Mouse (Mus musculus) limb, embryonic 12.5 days (tissue): ENCODE results near the gene Cars2. TPM values are rescaled to one million over a fixed set of nuclear protein-coding genes. Genes with fewer than 3 reads are reported as not detected.

Source experiments
- ATAC-seq: fragments of 200-750 bp; cut with Nextera tagmentation; 2 replicates; pipeline ENCODE4 v1.8.0; 2017; ENCODE audit warnings: low read depth, moderate TSS enrichment; ENCODE audit not compliant: insufficient number of reproducible peaks, insufficient read depth, low FRiP score, low TSS enrichment
- H3K27ac ChIP-seq: fragments of 300-500 bp; sonication (generic); 2 replicates; pipeline ENCODE4 v1.5.1; 2016; ENCODE audit warnings: mild to moderate bottlenecking, moderate library complexity
- H3K27me3 ChIP-seq: fragments of 300-500 bp; sonication (generic); 2 replicates; pipeline ENCODE4 v1.6.1; 2016; ENCODE audit warnings: mild to moderate bottlenecking, moderate library complexity
- H3K36me3 ChIP-seq: fragments of 300-500 bp; sonication (generic); 2 replicates; pipeline ENCODE4 v1.6.1; 2016; ENCODE audit warnings: mild to moderate bottlenecking, moderate library complexity
- H3K4me1 ChIP-seq: fragments of 300-500 bp; sonication (generic); replicated peaks from 2 replicates; pipeline ENCODE4 v1.6.1; 2016
- H3K4me2 ChIP-seq: fragments of 300-500 bp; sonication (generic); 2 replicates; pipeline ENCODE4 v1.6.1; 2016; ENCODE audit warnings: mild to moderate bottlenecking, moderate library complexity
- H3K4me3 ChIP-seq: fragments of 300-500 bp; sonication (generic); replicated peaks from 2 replicates; pipeline ENCODE4 v1.5.1; 2016; ENCODE audit warnings: mild to moderate bottlenecking
- H3K9ac ChIP-seq: fragments of 300-500 bp; sonication (generic); replicated peaks from 2 replicates; pipeline ENCODE4 v1.6.1; 2016; ENCODE audit warnings: mild to moderate bottlenecking, moderate library complexity
- H3K9me3 ChIP-seq: fragments of 300-500 bp; sonication (generic); 2 replicates; pipeline ENCODE4 v1.6.1; 2016; ENCODE audit warnings: mild to moderate bottlenecking, moderate library complexity
- WGBS: fragments of 180-500 bp; shearing (Covaris S2); methylation state at CpG from one replicate; pipeline ENCODE4 v1.1.7; 2016; 5-methylcytosine and 5-hydroxymethylcytosine counted together
- polyA plus RNA-seq: library from polyadenylated mRNA; unstranded; fragments of >200 nt; fragmentation: Nextera tagmentation; extraction: Ambion mirVana; gene quantifications from 2 replicates; pipeline ENCODE4 v1.2.1, GENCODE M21; 2016

Gene Cars2
- 20.6 and 21.6 TPM in 2 replicates for polyA plus RNA-seq

- ATAC-seq: peak; percentile 80
- Histone ChIP-seq H3K36me3 (peaks cover 23% of the 10 kb centered on the region), H3K27me3 (no peaks in the 10 kb centered on the region), H3K27ac (peak within 1 kb of the TSS; percentile 89), H3K9me3 (no peaks in the 10 kb centered on the region), H3K4me3 (peak within 1 kb of the TSS; percentile 80), H3K4me2 (peak within 1 kb of the TSS; percentile 68), H3K4me1 (peaks cover 20% of the 10 kb centered on the region), H3K9ac (peak within 1 kb of the TSS; percentile 83)
- under 1% methylated on average over 53 of the region's 53 CpGs for WGBS
Observed at GRCm38 (mm10) chr8:11550281-11550948, at the start of gene Cars2. TSS of gene Cars2 (minus strand) at chr8:11550783.

DNA sequence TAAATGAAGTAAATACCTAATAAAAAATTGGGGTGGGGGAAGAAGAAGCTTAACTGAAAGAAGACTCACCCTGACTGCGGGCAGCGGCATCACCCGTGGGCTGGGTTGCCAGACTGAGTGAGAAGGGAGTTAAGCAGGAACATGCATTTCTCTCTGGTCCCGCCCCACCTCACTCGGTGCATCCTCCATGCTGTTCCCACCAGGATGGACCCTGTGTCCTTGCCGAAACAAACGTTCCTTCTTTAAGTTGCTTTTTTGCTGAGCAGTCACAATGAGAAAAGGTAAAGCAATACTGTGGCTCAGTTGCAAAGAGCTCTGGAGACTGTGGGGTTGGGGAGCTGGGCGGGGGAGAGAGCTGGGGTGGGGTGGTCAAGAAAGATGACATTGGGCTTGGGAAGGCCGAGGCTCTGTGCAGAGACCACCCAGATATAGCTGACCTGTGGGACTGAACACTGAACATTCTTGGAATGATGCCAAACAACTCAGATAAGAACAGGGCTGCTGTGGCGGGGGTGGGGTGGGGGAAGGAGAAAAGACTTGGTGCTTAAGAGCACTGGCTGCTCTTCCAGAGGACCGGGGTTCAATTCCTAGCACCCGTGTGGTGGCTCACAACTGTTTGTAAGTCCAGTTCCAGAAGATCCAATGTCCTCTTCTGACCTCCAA lies 42.8 kb upstream of the Cars2 start:
- Histone ChIP-seq H3K36me3 (no peaks in the 10 kb centered on the region), H3K9me3 (no peaks in the 10 kb centered on the region), H3K4me3 (no peak overlapping the region), H3K27ac (no peak overlapping the region), H3K27me3 (no peaks in the 10 kb centered on the region), H3K4me2 (no peak overlapping the region), H3K4me1 (peaks cover 11% of the 10 kb centered on the region), H3K9ac (no peak overlapping the region)
- WGBS: 76% methylated on average over 12 of the region's 12 CpGs
- ATAC-seq: no peak

- H3K9me3 ChIP-seq: no peaks in the 10 kb centered on the region
- no peaks in the 10 kb centered on the region for H3K36me3 ChIP-seq
- H3K4me1 ChIP-seq: peaks cover 11% of the 10 kb centered on the region
- H3K4me2 ChIP-seq: no peak overlapping the region
- no peak overlapping the region for H3K27ac ChIP-seq
- H3K4me3 ChIP-seq: no peak overlapping the region
- H3K27me3 ChIP-seq: no peaks in the 10 kb centered on the region
- no peak overlapping the region for H3K9ac ChIP-seq
- WGBS: 56% methylated on average over 13 of the region's 13 CpGs
- ATAC-seq: no peak
Observed at GRCm38 (mm10) chr8:11592296-11592695, 41.7 kb upstream of the Cars2 start.

DNA sequence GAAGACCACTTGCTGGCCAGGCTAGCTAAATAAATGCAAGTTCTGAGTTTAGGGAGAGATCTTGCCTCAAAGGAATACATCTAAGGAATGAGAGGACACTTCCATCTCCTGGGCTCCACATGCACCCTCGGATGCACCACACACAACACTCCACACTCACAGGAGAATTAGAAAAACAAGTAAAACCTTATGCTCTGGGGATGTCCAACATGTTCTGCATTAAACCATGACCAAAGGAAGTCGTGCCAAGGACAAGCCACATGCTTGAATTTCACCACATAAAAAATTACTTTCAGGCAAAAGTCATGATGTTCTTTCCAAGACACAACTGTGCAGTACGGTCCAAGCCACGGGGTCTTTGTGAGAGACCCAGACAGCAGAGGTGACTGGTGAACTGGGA lies 41.3 kb upstream of the Cars2 start:
- Histone ChIP-seq H3K4me3 (no peak overlapping the region), H3K36me3 (no peaks in the 10 kb centered on the region), H3K9me3 (no peaks in the 10 kb centered on the region), H3K27ac (no peak overlapping the region), H3K27me3 (no peaks in the 10 kb centered on the region), H3K4me1 (peaks cover 15% of the 10 kb centered on the region), H3K4me2 (no peak overlapping the region), H3K9ac (no peak overlapping the region)
- WGBS: 79% methylated on average over 4 of the region's 4 CpGs
- ATAC-seq: no peak

DNA sequence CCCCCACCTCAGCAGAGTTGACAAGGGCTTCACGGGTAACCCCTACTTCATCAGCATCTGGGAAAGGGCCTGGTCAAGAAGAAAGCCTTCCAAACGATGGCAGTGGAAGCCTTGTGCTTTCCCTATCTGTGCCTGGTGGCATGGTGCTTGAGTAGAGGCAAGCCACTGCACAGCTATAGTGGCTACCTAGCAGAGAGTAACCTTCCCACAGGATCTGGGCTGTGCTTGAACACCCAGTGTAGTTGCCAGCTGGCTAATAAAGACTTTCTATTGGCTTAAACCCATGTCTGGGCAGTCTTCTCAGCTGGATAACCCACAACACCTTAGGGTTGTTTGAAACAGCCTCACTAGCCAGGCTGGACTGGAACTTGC lies 35.8 kb upstream of the Cars2 start:
- Histone ChIP-seq H3K27ac (peak overlapping the region; percentile 97), H3K4me3 (no peak overlapping the region)
- ATAC-seq: no peak

DNA sequence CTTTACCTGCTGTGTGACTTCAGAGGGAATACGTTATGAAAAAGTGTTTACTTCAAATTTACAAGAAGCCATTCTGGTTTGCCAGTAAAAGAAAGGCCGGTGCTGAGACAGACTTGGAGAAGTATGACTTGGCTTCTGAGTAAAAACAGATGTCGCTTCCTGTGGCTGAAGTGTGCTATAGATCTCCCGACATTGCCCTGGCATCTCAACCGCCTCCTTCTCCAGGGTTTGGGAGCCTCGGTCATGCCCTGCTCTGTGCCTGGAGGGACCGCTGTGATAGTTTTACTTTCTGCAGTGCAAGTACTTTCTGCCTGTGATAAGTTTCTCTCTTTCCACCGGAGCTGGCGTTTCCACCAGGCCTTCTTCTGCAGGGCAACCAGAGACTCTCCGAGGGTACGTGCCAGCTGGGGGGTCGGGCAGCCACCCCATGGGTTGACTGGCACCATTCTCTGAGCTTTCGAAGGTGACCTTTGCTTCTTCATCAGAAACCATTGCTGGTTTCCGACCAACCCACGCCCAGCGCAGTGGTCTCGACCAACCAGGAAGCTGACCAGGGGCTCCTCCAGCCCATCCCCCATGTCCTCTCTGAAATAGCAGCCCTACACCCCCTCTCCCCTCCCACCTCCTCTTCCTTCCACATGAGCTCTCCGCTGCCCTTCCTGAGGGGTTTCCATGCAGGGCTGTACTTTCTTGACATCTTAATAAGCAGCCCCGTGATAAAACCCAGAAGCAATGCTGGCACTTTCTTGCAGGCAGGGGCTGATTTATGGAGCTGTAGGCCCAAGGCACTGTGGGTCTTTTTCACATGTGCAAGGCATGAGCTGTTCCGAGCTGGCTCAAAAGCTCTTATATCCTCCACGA lies 35.2 kb upstream of the Cars2 start:
- peak; percentile 90 for ATAC-seq
- no peaks in the 10 kb centered on the region for H3K27me3 ChIP-seq
- 20% methylated on average over 21 of the region's 21 CpGs for WGBS
- peaks cover 14% of the 10 kb centered on the region for H3K9me3 ChIP-seq
- no peaks in the 10 kb centered on the region for H3K36me3 ChIP-seq
- H3K4me3 ChIP-seq: peak overlapping the region; percentile 11; the same call in 1 of the 2 replicates
- peak overlapping the region; percentile 97 for H3K27ac ChIP-seq
- H3K4me1 ChIP-seq: peaks cover 22% of the 10 kb centered on the region
- peak overlapping the region; percentile 49 for H3K4me2 ChIP-seq
- no peak overlapping the region for H3K9ac ChIP-seq

More for the DNA sequence above, 35.8 kb upstream of the Cars2 start:
- Histone ChIP-seq H3K27me3 (no peaks in the 10 kb centered on the region), H3K4me2 (peak overlapping the region; percentile 49), H3K9ac (no peak overlapping the region), H3K36me3 (no peaks in the 10 kb centered on the region), H3K9me3 (peaks cover 14% of the 10 kb centered on the region), H3K4me1 (peaks cover 22% of the 10 kb centered on the region)
- whole genome bisulfite sequencing: 13% methylated on average over 2 of the region's 2 CpGs

DNA sequence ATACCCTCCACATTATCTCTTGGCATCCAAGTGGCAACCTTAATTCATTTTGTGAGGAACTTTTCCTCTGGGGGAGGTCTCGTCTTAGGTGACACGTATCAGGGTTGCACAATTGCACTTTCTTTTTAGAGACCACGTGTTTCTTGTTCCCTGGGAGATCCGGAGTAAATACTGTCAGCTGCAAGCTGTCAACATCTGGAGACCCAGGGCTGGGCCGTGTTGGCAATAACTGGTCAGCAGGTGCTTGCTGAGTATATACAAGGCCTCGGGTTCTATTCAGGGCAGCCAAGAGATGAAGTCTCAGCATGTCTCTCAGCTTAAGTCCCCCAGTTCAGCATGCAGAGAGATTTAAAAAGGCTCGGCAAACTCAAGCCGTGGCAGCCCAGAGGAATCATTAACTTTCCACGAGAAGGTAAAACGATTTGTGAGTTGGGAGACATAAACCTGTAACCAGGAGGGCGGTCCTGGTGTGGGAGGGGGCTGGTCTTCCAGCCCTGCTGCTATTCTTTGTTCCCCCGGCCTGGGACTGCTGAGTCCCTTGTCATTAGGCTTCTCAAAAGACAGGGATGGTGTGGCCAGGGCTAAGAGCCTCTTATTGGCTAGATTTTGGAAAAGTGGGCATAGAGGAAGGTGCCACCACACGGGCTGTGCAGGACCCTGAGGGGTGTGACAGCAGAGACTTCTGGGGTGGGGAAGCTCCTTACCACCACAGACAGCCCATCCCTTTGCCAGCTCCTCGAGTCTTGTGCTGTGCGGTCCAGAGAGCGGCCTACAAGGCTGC lies 25.2 kb upstream of the Cars2 start:
- Histone ChIP-seq H3K4me3 (no peak overlapping the region), H3K9ac (0 out of 2 replicates have a peak overlapping the region, but pooled peaks have one; percentile 8), H3K4me1 (peaks cover 36% of the 10 kb centered on the region), H3K36me3 (peaks cover 7% of the 10 kb centered on the region; the same call in 1 of the 2 replicates), H3K4me2 (peak overlapping the region; percentile 15), H3K27me3 (no peaks in the 10 kb centered on the region), H3K27ac (peak overlapping the region; percentile 77), H3K9me3 (no peaks in the 10 kb centered on the region)
- 41% methylated on average over 16 of the region's 16 CpGs for WGBS
- 0 out of 2 replicates have a peak, but pooled peaks have one; percentile 60 for ATAC-seq

DNA sequence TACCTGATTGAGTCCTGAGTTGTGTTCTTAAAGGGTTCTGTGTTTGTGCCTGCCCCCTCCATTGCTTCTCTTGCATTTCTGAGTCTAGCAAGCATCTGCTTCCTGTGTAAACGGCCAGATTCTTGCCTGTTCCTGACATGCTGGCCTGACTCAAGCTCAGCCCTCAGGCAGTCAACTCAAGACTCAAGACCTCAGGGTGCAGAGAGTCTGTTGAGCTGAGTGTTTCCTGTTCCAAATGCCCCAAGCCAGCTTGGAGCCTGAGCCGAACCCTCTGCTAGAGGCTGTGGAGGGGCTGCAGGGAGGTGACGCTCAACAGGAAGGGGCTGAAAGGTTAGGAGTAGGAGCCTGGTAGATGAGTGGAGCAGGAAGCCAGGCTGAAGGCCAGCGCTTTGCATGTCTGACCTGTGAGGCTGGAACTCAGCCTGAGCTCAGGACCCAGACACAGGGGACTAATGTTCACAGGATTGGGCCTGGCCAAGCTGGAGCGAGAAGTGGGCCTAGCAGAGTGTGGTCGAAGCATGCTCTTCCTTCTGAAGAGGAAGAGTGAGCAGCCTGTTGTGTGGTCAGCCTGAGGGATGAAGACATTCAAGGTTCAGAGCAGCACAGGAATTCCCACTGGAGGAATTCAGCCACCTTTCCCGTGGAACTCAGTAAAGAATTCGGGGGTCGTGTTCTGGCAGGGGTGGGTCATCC lies 24.5 kb upstream of the Cars2 start:
- H3K9me3 ChIP-seq: no peaks in the 10 kb centered on the region
- ATAC-seq: peak; percentile 28; the same call in 1 of the 2 replicates
- H3K9ac ChIP-seq: 0 out of 2 replicates have a peak overlapping the region, but pooled peaks have one; percentile 12
- H3K27ac ChIP-seq: peak overlapping the region; percentile 77
- H3K36me3 ChIP-seq: peaks cover 7% of the 10 kb centered on the region; the same call in 1 of the 2 replicates
- no peaks in the 10 kb centered on the region for H3K27me3 ChIP-seq
- H3K4me1 ChIP-seq: peaks cover 37% of the 10 kb centered on the region
- WGBS: 54% methylated on average over 9 of the region's 9 CpGs
- H3K4me2 ChIP-seq: peak overlapping the region; percentile 15; the same call in 1 of the 2 replicates
- no peak overlapping the region for H3K4me3 ChIP-seq

DNA sequence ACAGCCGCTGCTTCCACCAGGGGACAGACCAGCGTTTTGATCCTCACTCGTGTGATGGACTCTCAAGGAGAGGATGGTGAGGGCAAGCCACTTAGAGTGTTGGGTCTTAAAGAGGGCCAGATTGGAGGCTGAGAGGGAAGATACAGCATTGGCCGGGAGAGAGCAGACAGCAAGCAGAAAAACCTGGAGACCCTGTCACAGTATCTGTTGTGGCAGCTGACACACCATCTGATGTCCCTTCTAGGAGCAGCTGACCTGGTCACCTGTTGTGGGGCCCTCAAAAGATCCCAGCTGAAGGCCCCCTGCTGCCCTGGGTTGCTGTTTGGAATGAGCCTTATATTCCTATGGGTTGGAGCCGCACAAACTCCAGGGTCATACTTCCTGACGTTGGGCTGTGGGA lies 21.8 kb upstream of the Cars2 start:
- ATAC-seq: no peak
- Histone ChIP-seq H3K4me2 (no peak overlapping the region), H3K4me1 (peaks cover 52% of the 10 kb centered on the region), H3K9me3 (no peaks in the 10 kb centered on the region), H3K36me3 (peaks cover 20% of the 10 kb centered on the region; the same call in 1 of the 2 replicates), H3K27me3 (no peaks in the 10 kb centered on the region), H3K4me3 (no peak overlapping the region), H3K27ac (no peak overlapping the region), H3K9ac (no peak overlapping the region)
- WGBS: 74% methylated on average over 6 of the region's 6 CpGs

DNA sequence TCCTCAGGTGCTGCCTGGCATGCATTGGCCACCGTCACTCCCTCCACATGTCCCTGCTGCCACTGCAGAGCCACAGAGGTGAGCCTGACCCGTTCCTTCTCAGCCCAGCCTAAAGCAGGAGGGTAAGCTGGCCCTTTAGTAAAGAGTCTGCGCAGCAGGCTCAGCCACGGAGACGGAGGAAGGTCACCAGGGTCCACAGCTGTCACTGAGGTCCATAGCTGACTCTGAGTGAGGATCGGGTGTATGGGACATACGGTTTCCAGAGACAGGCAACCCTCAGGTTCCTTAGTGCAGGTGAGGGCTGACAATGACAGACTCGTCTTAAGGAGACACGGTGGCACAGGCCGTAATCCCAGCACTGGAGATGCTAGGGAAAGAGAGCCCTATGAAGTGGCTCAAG lies 21.4 kb upstream of the Cars2 start:
- Histone ChIP-seq H3K36me3 (peaks cover 24% of the 10 kb centered on the region), H3K9ac (no peak overlapping the region), H3K4me3 (no peak overlapping the region), H3K4me1 (peaks cover 52% of the 10 kb centered on the region), H3K4me2 (no peak overlapping the region), H3K9me3 (no peaks in the 10 kb centered on the region), H3K27ac (no peak overlapping the region), H3K27me3 (no peaks in the 10 kb centered on the region)
- no peak for ATAC-seq
- 83% methylated on average over 10 of the region's 10 CpGs for WGBS
